Mouse (Mus musculus) liver, embryonic 16.5 days (tissue): ENCODE measurements around the gene Rundc3a. TPM values are rescaled to one million over a fixed set of nuclear protein-coding genes. Genes with fewer than 3 reads are reported as not detected.

Experiments
- ATAC-seq: fragments of 200-750 bp; cut with Nextera tagmentation; 2 replicates; pipeline ENCODE4 v1.8.0; 2017; ENCODE audit warnings: low read depth, mild to moderate bottlenecking, moderate number of reproducible peaks, moderate library complexity
- H3K27ac ChIP-seq: fragments of 300-500 bp; sonication (generic); 2 replicates; pipeline ENCODE4 v1.5.1; 2014; ENCODE audit warnings: mild to moderate bottlenecking, low read length
- H3K27me3 ChIP-seq: fragments of 300-500 bp; sonication (generic); 2 replicates; pipeline ENCODE4 v1.6.1; 2014; ENCODE audit warnings: low read depth, low read length, mixed read lengths; ENCODE audit not compliant: control insufficient read depth, insufficient read depth
- H3K36me3 ChIP-seq: fragments of 300-500 bp; sonication (generic); 2 replicates; pipeline ENCODE4 v1.6.1; 2014; ENCODE audit warnings: mild to moderate bottlenecking; ENCODE audit not compliant: control insufficient read depth, insufficient read depth
- H3K4me1 ChIP-seq: fragments of 300-500 bp; sonication (generic); 2 replicates; pipeline ENCODE4 v1.6.1; 2014; ENCODE audit warnings: low read depth, low read length, mixed read lengths; ENCODE audit not compliant: control insufficient read depth
- H3K4me2 ChIP-seq: fragments of 300-500 bp; sonication (generic); 2 replicates; pipeline ENCODE4 v1.6.1; 2014; ENCODE audit warnings: low read depth, low read length, mixed read lengths
- H3K4me3 ChIP-seq: fragments of 300-500 bp; sonication (generic); 2 replicates; pipeline ENCODE4 v1.5.1; 2014; ENCODE audit warnings: low read depth, mild to moderate bottlenecking, low read length
- H3K9ac ChIP-seq: fragments of 300-500 bp; sonication (generic); 2 replicates; pipeline ENCODE4 v1.6.1; 2014; ENCODE audit warnings: low read depth, low read length
- H3K9me3 ChIP-seq: fragments of 300-500 bp; sonication (generic); replicated peaks from 2 replicates; pipeline ENCODE4 v1.6.1; 2016; ENCODE audit warnings: low read length; ENCODE audit not compliant: control insufficient read depth
- WGBS: fragments of 180-500 bp; shearing (Covaris S2); extraction: QIAGEN DNeasy Blood & Tissue Kit; methylation state at CpG from one replicate; pipeline ENCODE4 v1.1.7; 2014; ENCODE audit not compliant: insufficient replicate concordance; 5-methylcytosine and 5-hydroxymethylcytosine counted together
- polyA plus RNA-seq: library from polyadenylated mRNA; unstranded; fragments of >200 nt; fragmentation: Nextera tagmentation; extraction: Ambion mirVana; gene quantifications from 2 replicates; pipeline ENCODE4 v1.2.1, GENCODE M21; 2015

Rundc3a gene
- polyA plus RNA-seq, result 2.1 and 2.2 TPM in 2 replicates

DNA sequence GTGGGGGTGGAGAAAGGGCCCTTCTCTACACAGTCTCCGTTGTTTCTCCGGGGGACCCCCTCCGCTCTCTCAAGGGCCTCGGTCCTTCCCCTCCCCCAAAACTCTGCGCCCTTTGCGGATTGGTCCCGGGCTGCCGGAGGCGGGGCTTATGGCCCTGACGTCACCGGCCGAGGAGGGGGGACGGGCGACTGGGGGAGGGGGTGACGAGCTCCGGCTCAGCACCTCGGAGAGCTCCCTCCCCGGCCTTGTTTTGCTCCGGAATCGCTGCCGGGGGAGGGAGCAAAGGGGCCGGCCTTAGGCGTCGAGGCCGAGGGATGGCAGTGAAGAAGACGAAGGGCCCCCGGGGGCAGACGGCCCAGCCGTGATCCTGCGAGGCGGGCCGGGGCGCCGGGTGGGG, at the start of gene Rundc3a:
Gene Rundc3a (plus strand): TSS at position 166 of the 397 bp plus-strand sequence.
- WGBS, result 2% methylated on average over 33 of the region's 34 CpGs
- peaks cover 68% of the 10 kb centered on the region for H3K27me3 ChIP-seq
- H3K27ac ChIP-seq, result no peak within 1 kb of the TSS
- no peaks in the 10 kb centered on the region for H3K9me3 ChIP-seq
- peak within 1 kb of the TSS; percentile 48 for H3K4me3 ChIP-seq
- peak within 1 kb of the TSS; percentile 67 for H3K4me2 ChIP-seq
- no peaks in the 10 kb centered on the region for H3K36me3 ChIP-seq
- ATAC-seq, result peak; percentile 59
- H3K9ac ChIP-seq, result peak within 1 kb of the TSS; percentile 4
- peaks cover 16% of the 10 kb centered on the region for H3K4me1 ChIP-seq

DNA sequence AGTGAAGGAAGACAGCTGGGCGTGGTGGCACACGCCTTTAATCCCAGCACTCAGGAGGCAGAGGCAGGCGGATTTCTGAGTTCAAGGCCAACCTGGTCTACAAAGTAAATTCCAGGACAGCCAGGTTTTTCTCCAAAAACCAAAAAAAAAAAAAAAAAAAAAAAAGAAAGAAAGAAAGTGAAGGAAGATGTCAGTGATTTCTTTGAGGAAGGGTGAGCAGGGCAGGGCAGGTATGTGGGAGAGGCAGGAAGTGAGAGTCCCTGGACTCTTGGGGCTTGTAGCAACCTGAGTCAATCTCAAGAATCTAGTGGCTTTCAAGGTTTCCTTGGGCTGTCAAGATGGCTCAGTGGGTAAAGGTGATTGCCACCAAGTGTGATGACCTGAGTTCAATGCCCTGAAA, 48.7 kb upstream of the Rundc3a start:
- 66% methylated on average over 3 of the region's 3 CpGs for WGBS
- H3K4me3 ChIP-seq, result no peak overlapping the region

GRCm38 (mm10) chr11:102346926-102347325, 46.3 kb upstream of the Rundc3a start:
- Histone ChIP-seq H3K36me3 (peaks cover 34% of the 10 kb centered on the region), H3K27ac (peak overlapping the region; percentile 0; the same call in 1 of the 2 replicates), H3K4me3 (no peak overlapping the region), H3K9ac (no peak overlapping the region), H3K9me3 (no peaks in the 10 kb centered on the region), H3K4me1 (peaks cover 7% of the 10 kb centered on the region), H3K27me3 (no peaks in the 10 kb centered on the region), H3K4me2 (no peak overlapping the region)
- ATAC-seq, result peak; percentile 7; the same call in 1 of the 2 replicates
- 65% methylated on average over 5 of the region's 5 CpGs for WGBS

More for the DNA sequence above, 48.7 kb upstream of the Rundc3a start:
- H3K9ac ChIP-seq, result no peak overlapping the region
- no peak for ATAC-seq
- peaks cover 9% of the 10 kb centered on the region for H3K36me3 ChIP-seq
- no peak overlapping the region for H3K4me2 ChIP-seq
- H3K4me1 ChIP-seq, result peaks cover 4% of the 10 kb centered on the region
- 0 out of 2 replicates have a peak, but pooled peaks cover 2% of the 10 kb centered on the region for H3K9me3 ChIP-seq
- no peaks in the 10 kb centered on the region for H3K27me3 ChIP-seq
- H3K27ac ChIP-seq, result no peak overlapping the region

DNA sequence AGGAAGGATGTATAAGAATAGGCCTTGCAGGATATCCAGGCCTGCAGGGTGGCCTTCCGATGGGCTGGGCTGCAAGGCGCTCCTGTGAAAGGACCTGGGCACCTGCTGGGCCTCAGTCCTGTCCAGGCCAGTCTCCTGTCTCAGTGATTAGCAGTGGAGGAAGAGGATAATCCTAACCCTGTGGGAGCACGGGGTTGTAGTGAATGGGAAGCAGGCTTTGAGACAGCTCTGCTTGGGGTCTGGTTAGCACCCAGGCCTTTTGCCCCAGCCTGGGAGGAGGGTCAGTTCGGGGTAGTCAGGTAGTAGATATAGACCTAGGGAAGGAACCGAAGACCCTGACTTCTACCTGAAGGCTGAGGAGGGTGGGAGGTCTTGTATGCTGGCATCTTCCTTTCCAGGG, 45.5 kb upstream of the Rundc3a start:
- ATAC-seq, result peak; percentile 35
- no peak overlapping the region for H3K9ac ChIP-seq
- no peak overlapping the region for H3K4me2 ChIP-seq
- WGBS, result 77% methylated on average over 5 of the region's 5 CpGs
- H3K4me3 ChIP-seq, result no peak overlapping the region
- peak overlapping the region; percentile 32 for H3K27ac ChIP-seq
- H3K27me3 ChIP-seq, result no peaks in the 10 kb centered on the region
- H3K9me3 ChIP-seq, result no peaks in the 10 kb centered on the region
- peaks cover 14% of the 10 kb centered on the region for H3K4me1 ChIP-seq
- peaks cover 41% of the 10 kb centered on the region for H3K36me3 ChIP-seq

DNA sequence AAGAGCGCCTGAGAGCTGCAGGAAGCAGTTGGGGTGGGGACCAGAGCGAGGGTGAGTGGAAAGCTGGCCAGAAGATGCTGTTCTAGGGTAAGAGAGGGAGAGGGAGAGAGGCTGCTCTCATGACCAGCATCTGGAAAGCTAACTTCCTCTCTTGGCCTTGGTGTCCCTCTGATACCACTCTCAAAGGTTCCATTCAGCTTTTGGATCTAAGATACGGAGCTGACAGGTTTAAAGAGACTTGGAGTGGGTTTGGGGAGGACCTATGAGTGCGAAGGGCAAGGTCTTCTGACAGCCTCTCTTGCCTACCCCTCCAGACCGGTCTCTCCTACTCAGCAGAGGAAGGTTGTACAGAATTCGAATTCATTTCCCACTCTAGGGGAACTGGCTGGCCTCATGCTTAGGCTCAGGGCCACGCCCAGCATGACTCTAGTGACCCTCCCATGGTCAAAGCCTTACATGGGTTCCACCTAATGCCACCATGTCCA, 45.1 kb upstream of the Rundc3a start:
- peaks cover 18% of the 10 kb centered on the region for H3K4me1 ChIP-seq
- no peak overlapping the region for H3K4me2 ChIP-seq
- ATAC-seq, result peak; percentile 45
- H3K9ac ChIP-seq, result no peak overlapping the region
- no peak overlapping the region for H3K4me3 ChIP-seq
- H3K27ac ChIP-seq, result peak overlapping the region; percentile 32
- 82% methylated on average over 7 of the region's 7 CpGs for WGBS
- H3K27me3 ChIP-seq, result no peaks in the 10 kb centered on the region
- H3K36me3 ChIP-seq, result peaks cover 46% of the 10 kb centered on the region
- H3K9me3 ChIP-seq, result no peaks in the 10 kb centered on the region

- WGBS, result 81% methylated on average over 11 of the region's 11 CpGs
- Histone ChIP-seq H3K4me3 (no peak overlapping the region), H3K9ac (no peak overlapping the region), H3K27me3 (no peaks in the 10 kb centered on the region), H3K9me3 (no peaks in the 10 kb centered on the region), H3K36me3 (peaks cover 52% of the 10 kb centered on the region), H3K27ac (peak overlapping the region; percentile 32), H3K4me2 (no peak overlapping the region), H3K4me1 (peaks cover 21% of the 10 kb centered on the region)
- ATAC-seq, result no peak; the same call in 1 of the 2 replicates
Measured at GRCm38 (mm10) chr11:102348771-102349170, 44.4 kb upstream of the Rundc3a start.

GRCm38 (mm10) chr11:102349189-102349954, 43.8 kb upstream of the Rundc3a start:
- H3K4me3 ChIP-seq, result no peak overlapping the region
- peaks cover 25% of the 10 kb centered on the region for H3K4me1 ChIP-seq
- ATAC-seq, result no peak
- peak overlapping the region; percentile 32 for H3K27ac ChIP-seq
- no peak overlapping the region for H3K9ac ChIP-seq
- H3K27me3 ChIP-seq, result no peaks in the 10 kb centered on the region
- peaks cover 58% of the 10 kb centered on the region for H3K36me3 ChIP-seq
- WGBS, result 87% methylated on average over 3 of the region's 3 CpGs
- no peaks in the 10 kb centered on the region for H3K9me3 ChIP-seq
- H3K4me2 ChIP-seq, result no peak overlapping the region

DNA sequence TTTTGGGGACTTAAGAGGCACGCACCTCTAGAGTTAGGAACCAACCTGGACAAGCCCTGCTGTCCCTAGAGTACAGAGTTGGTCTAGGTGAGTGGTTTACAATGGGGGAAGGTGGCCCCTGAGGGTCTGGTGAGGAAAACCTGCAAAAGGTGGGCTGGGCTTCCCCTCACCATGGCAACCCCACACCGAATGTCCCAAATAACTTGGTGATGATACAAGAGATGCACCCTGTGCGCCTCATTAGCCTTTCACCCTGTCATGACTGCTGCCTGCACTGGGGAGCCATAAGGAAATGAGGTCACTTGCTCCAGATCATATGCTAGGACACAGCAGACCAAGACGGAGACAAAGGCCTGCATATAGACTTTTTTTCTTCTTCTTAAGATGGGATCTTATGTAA, 42.8 kb upstream of the Rundc3a start:
- Histone ChIP-seq H3K4me2 (no peak overlapping the region), H3K9ac (no peak overlapping the region), H3K4me1 (peaks cover 25% of the 10 kb centered on the region), H3K36me3 (peaks cover 68% of the 10 kb centered on the region), H3K4me3 (no peak overlapping the region), H3K9me3 (no peaks in the 10 kb centered on the region), H3K27me3 (no peaks in the 10 kb centered on the region), H3K27ac (peak overlapping the region; percentile 48)
- WGBS, result 78% methylated on average over 4 of the region's 4 CpGs
- ATAC-seq, result no peak

- Histone ChIP-seq H3K4me2 (no peak overlapping the region), H3K9me3 (no peaks in the 10 kb centered on the region)
Measured at GRCm38 (mm10) chr11:102350981-102351523, 42.2 kb upstream of the Rundc3a start.

More at GRCm38 (mm10) chr11:102350981-102351523, 42.2 kb upstream of the Rundc3a start:
- no peak overlapping the region for H3K9ac ChIP-seq
- WGBS, result 85% methylated on average over 17 of the region's 17 CpGs
- H3K4me1 ChIP-seq, result peaks cover 29% of the 10 kb centered on the region
- ATAC-seq, result no peak
- H3K27me3 ChIP-seq, result no peaks in the 10 kb centered on the region
- H3K27ac ChIP-seq, result peak overlapping the region; percentile 24; the same call in 1 of the 2 replicates
- H3K4me3 ChIP-seq, result no peak overlapping the region
- H3K36me3 ChIP-seq, result peaks cover 75% of the 10 kb centered on the region
